10 mouse cellular contexts compared by ENCODE assay signal in the genomic region with DNA sequence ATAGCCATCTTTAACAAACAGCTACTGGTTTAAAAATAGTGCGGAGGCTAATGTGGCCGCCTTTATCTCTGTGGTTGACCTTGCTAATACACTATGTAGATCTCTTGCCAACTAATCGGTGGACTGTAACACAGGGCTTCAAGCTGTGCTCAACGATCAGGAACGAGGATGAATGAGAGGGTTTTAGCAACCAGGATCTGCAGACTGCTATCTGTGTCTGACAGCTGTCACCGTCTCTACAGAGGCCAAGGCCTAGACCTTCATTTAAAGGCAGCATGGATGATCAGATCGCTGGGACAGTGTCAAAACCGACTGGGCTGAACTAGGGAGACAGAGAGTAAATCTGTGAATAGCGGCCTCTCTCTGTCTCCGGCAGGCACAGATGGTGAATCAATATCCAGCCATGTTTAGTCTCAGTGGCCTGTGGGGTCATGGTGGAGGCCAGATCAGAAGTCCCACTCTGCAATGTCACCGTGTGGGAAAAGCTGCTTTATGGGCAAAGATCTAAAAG.
DNase-seq lines count a peak whose midpoint lies in the region; ATAC-seq and TF ChIP-seq lines count a peak whose summit lies in the region.
"Had no signal": no experiment of that assay in that cellular context is flagged by ENCODE, and none has a peak within 500 bp of the region (broad histone marks: within the 10 kb centered on the region; RNA-seq: fewer than 3 reads in every experiment).

No protein-coding gene starts in this region.

- ATAC-seq in forebrain, embryonic 13.5 days, result no peak
- no peak for ATAC-seq in forebrain, embryonic 12.5 days (ENCODE audit: low FRiP score)
- peak; percentile 72 for ATAC-seq in heart, embryonic 15.5 days (replicated peaks; ENCODE audit: insufficient number of reproducible peaks, insufficient read depth, low FRiP score, low read depth)
- ATAC-seq in limb, embryonic 12.5 days (ENCODE audit: insufficient number of reproducible peaks, insufficient read depth, low FRiP score, low TSS enrichment, low read depth), result no peak
- ATAC-seq in intestine, postnatal 0 days, result no peak
- ATAC-seq: forebrain, embryonic 16.5 days had no signal

- H3K27ac ChIP-seq in forebrain, embryonic 13.5 days, result peak overlapping the region; percentile 7; the same call in 1 of the 2 replicates
- H3K27ac ChIP-seq in forebrain, embryonic 12.5 days, result no peak overlapping the region
- H3K27ac ChIP-seq in heart, embryonic 15.5 days, result peak overlapping the region; percentile 69
- peak overlapping the region; percentile 47; the same call in 1 of the 2 replicates for H3K27ac ChIP-seq in limb, embryonic 12.5 days
- no peak overlapping the region for H3K27ac ChIP-seq in intestine, postnatal 0 days (ENCODE audit: low read depth, low read length)
- H3K27ac ChIP-seq in left cerebral cortex, adult 2 months, result no peak overlapping the region

- DNase-seq in brain, embryonic 14.5 days (ENCODE audit: low read depth), result peak; percentile 80
- no peak for DNase-seq in left cerebral cortex, adult 2 months (ENCODE audit: extremely low spot score in 1 of 2, low spot score in 2 of 2)
- DNase-seq in gastrocnemius, postnatal 14 days, result no peak
- DNase-seq: lung, postnatal 4 days had no signal

- 40% methylated on average over 11 of the region's 11 CpGs for WGBS in forebrain, embryonic 13.5 days
- 52% methylated on average over 11 of the region's 11 CpGs for WGBS in forebrain, embryonic 12.5 days
- WGBS in heart, embryonic 15.5 days, result 29% methylated on average over 11 of the region's 11 CpGs
- WGBS in limb, embryonic 12.5 days, result 41% methylated on average over 11 of the region's 11 CpGs
- WGBS in intestine, postnatal 0 days, result 73% methylated on average over 11 of the region's 11 CpGs

- H3K36me3 ChIP-seq in forebrain, embryonic 13.5 days (ENCODE audit: poor library complexity, severe bottlenecking), result no peaks in the 10 kb centered on the region
- H3K36me3 ChIP-seq in forebrain, embryonic 12.5 days (replicated peaks), result no peaks in the 10 kb centered on the region
- H3K36me3 ChIP-seq in heart, embryonic 15.5 days, result no peaks in the 10 kb centered on the region
- no peaks in the 10 kb centered on the region for H3K36me3 ChIP-seq in limb, embryonic 12.5 days
- H3K36me3 ChIP-seq in intestine, postnatal 0 days (ENCODE audit: control insufficient read depth, insufficient read depth), result no peaks in the 10 kb centered on the region

- no peak for TF ChIP-seq CTCF in brain, embryonic 14.5 days (IDR thresholded peaks at IDR 0.05; ENCODE audit: borderline replicate concordance, extremely low read depth, insufficient read depth, insufficient read length)
- no peak for TF ChIP-seq CTCF in intestine, postnatal 0 days (IDR thresholded peaks at IDR 0.05; ENCODE audit: low read depth)
- TF ChIP-seq CTCF in left cerebral cortex, adult 2 months (IDR thresholded peaks at IDR 0.05), result no peak

- H3K9me3 ChIP-seq in forebrain, embryonic 13.5 days (replicated peaks), result no peaks in the 10 kb centered on the region
- no peaks in the 10 kb centered on the region for H3K9me3 ChIP-seq in forebrain, embryonic 12.5 days
- no peaks in the 10 kb centered on the region for H3K9me3 ChIP-seq in heart, embryonic 15.5 days (replicated peaks)
- no peaks in the 10 kb centered on the region for H3K9me3 ChIP-seq in limb, embryonic 12.5 days
- H3K9me3 ChIP-seq in intestine, postnatal 0 days (ENCODE audit: control insufficient read depth), result no peaks in the 10 kb centered on the region

- H3K4me1 ChIP-seq in forebrain, embryonic 13.5 days, result peaks cover 58% of the 10 kb centered on the region
- H3K4me1 ChIP-seq in forebrain, embryonic 12.5 days, result peaks cover 57% of the 10 kb centered on the region
- H3K4me1 ChIP-seq in heart, embryonic 15.5 days (replicated peaks), result peaks cover 27% of the 10 kb centered on the region
- H3K4me1 ChIP-seq in limb, embryonic 12.5 days (replicated peaks), result peaks cover 60% of the 10 kb centered on the region
- no peaks in the 10 kb centered on the region for H3K4me1 ChIP-seq in intestine, postnatal 0 days (replicated peaks; ENCODE audit: control insufficient read depth, insufficient read depth, low read length)

- H3K4me2 ChIP-seq in forebrain, embryonic 13.5 days, result no peak overlapping the region
- no peak overlapping the region for H3K4me2 ChIP-seq in forebrain, embryonic 12.5 days
- no peak overlapping the region for H3K4me2 ChIP-seq in heart, embryonic 15.5 days
- H3K4me2 ChIP-seq in limb, embryonic 12.5 days, result no peak overlapping the region
- no peak overlapping the region for H3K4me2 ChIP-seq in intestine, postnatal 0 days (replicated peaks; ENCODE audit: low read depth)

- H3K4me3 ChIP-seq in forebrain, embryonic 13.5 days, result no peak overlapping the region
- H3K4me3 ChIP-seq in forebrain, embryonic 12.5 days (replicated peaks), result no peak overlapping the region
- no peak overlapping the region for H3K4me3 ChIP-seq in heart, embryonic 15.5 days
- no peak overlapping the region for H3K4me3 ChIP-seq in limb, embryonic 12.5 days (replicated peaks)
- no peak overlapping the region for H3K4me3 ChIP-seq in intestine, postnatal 0 days (ENCODE audit: low read depth, low read length)
- no peak overlapping the region for H3K4me3 ChIP-seq in left cerebral cortex, adult 2 months

- no peak for TF ChIP-seq POLR2A in brain, embryonic 14.5 days (IDR thresholded peaks at IDR 0.05; ENCODE audit: borderline replicate concordance, extremely low read depth, insufficient read depth, insufficient read length, poor library complexity, severe bottlenecking)

- peaks cover 19% of the 10 kb centered on the region for H3K27me3 ChIP-seq in forebrain, embryonic 13.5 days
- peaks cover 69% of the 10 kb centered on the region for H3K27me3 ChIP-seq in forebrain, embryonic 12.5 days
- H3K27me3 ChIP-seq in heart, embryonic 15.5 days, result no peaks in the 10 kb centered on the region
- peaks cover 8% of the 10 kb centered on the region for H3K27me3 ChIP-seq in limb, embryonic 12.5 days
- H3K27me3 ChIP-seq in intestine, postnatal 0 days (replicated peaks; ENCODE audit: control insufficient read depth, insufficient read depth, low read length), result no peaks in the 10 kb centered on the region

- intact Hi-C loops in left cerebral cortex, adult 2 months (cut with DNase I), result no loop called here
- intact Hi-C loops in gastrocnemius, postnatal 14 days (cut with DNase I; ENCODE audit: low total_unique reads), result no loop called here

- H3K9ac ChIP-seq in forebrain, embryonic 13.5 days, result no peak overlapping the region
- no peak overlapping the region for H3K9ac ChIP-seq in forebrain, embryonic 12.5 days
- no peak overlapping the region for H3K9ac ChIP-seq in heart, embryonic 15.5 days
- no peak overlapping the region for H3K9ac ChIP-seq in limb, embryonic 12.5 days (replicated peaks)
- no peak overlapping the region for H3K9ac ChIP-seq in intestine, postnatal 0 days (ENCODE audit: low read depth, low read length)

Comparison
In these comparisons a context has a peak if more than half of its experiments do, and no peak if none do; other contexts are left out.
1. H3K27ac ChIP-seq: peak in forebrain, embryonic 13.5 days (single experiment), heart, embryonic 15.5 days (single experiment) and limb, embryonic 12.5 days (single experiment); none in forebrain, embryonic 12.5 days (single experiment), intestine, postnatal 0 days (single experiment) and left cerebral cortex, adult 2 months (single experiment).